Mouse (Mus musculus) heart, postnatal 0 days (tissue): ENCODE measurements around the gene Srsf5.

ENCODE experiments used
- CTCF ChIP-seq: IDR thresholded peaks from 2 replicates; pipeline ENCODE4 v1.5.1; 2016; ENCODE audit warnings: antibody characterized with exemption, control low read depth, low read depth
- EP300 ChIP-seq: IDR thresholded peaks from 2 replicates; pipeline ENCODE4 v1.6.1; 2016; ENCODE audit warnings: antibody characterized with exemption, low read depth

DNA sequence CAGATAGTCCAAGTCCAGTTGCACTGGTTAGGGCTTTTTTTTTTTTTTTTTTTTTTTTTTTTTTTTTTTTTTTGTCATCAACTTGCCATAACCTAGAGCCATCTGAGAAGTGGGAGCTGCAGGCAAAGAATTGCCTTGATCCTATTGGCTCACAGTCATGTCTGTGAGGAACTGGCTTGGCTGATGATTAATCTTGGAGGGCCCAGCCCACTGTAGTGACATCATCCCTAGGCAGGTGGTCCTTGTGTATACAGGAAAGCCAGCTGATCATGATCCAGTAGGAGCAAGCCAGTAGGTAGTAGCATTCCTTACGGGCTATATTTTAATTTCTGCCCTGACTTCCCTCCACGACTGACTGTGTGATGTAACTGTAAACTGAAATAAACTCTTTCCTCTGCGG is 43.0 kb downstream of the Srsf5 start:
- TF ChIP-seq CTCF (no peak), EP300 (no peak)
